Mouse (Mus musculus): ENCODE measurements at regions not wholly inside any gene's neighbourhood (a gene's known extent, or its start where the extent isn't known, plus 50 kb on each side); places are given as distances from the start of the nearest gene placed in this dataset.

DNA sequence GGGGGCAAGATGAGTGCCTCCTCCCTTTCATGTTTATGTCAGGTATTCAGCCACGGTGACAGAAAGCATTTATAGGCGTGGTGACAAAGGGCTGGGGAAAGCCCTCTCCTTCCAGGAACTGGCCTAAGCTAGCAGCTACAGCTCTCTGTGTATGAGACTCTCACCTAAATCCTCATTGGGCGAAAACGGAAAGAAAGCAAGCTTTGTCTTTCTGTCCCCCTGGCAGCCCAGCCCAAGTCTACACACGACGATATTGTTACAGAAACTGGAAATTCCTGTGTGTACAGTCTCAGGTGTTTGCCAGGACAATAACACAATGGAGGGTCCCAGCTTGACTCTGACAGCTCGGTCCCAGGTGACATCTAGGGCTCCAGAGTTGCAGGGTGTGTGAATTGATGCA lies 60.0 kb downstream of the Dact2 start:
- TF ChIP-seq CTCF (IDR thresholded peaks at IDR 0.05; ENCODE audit: low read depth) (no peak), EP300 (optimal IDR thresholded peaks at IDR 0.05) (no peak)

Data from stomach, postnatal 0 days (tissue).